Mouse (Mus musculus) ES-Bruce4 (cell line): ENCODE measurements around the gene Sdc4. TPM values are rescaled to one million over a fixed set of nuclear protein-coding genes. Genes with fewer than 3 reads are reported as not detected.

ENCODE experiments used
- H3K27ac ChIP-seq: 2 replicates; pipeline ENCODE4 v1.5.1; 2012; ENCODE audit warnings: low read length, inconsistent platforms; ENCODE audit not compliant: insufficient read depth
- H3K27me3 ChIP-seq: 2 replicates; pipeline ENCODE4 v1.6.1; 2012; ENCODE audit warnings: mild to moderate bottlenecking, low read length, inconsistent platforms; ENCODE audit not compliant: control insufficient read depth, poor library complexity, insufficient read depth, severe bottlenecking
- H3K36me3 ChIP-seq: 2 replicates; pipeline ENCODE4 v1.6.1; 2012; ENCODE audit warnings: inconsistent platforms, mild to moderate bottlenecking, low read length, moderate library complexity; ENCODE audit not compliant: control insufficient read depth, poor library complexity, insufficient read depth, severe bottlenecking
- H3K4me1 ChIP-seq: one replicate; pipeline ENCODE4 v1.8.1; 2011; ENCODE audit warnings: low read length; ENCODE audit not compliant: control insufficient read depth, insufficient read depth
- H3K4me3 ChIP-seq: 2 replicates; pipeline ENCODE4 v1.5.1; 2011; ENCODE audit warnings: low read depth, mild to moderate bottlenecking, low read length
- H3K9ac ChIP-seq: 2 replicates; pipeline ENCODE4 v1.6.1; 2012; ENCODE audit warnings: low read depth, mild to moderate bottlenecking, inconsistent platforms; ENCODE audit not compliant: poor library complexity, severe bottlenecking
- H3K9me3 ChIP-seq: replicated peaks from 2 replicates; pipeline ENCODE4 v1.6.1; 2012; ENCODE audit warnings: mild to moderate bottlenecking, low read length, inconsistent platforms; ENCODE audit not compliant: control insufficient read depth, poor library complexity, insufficient read depth, severe bottlenecking
- CTCF ChIP-seq: IDR thresholded peaks from one replicate; pipeline ENCODE4 v1.8.1; 2011; ENCODE audit warnings: low read depth, low read length
- EP300 ChIP-seq: IDR thresholded peaks from 2 replicates; pipeline ENCODE4 v1.6.1; 2011; ENCODE audit warnings: low read depth, low read length; ENCODE audit not compliant: insufficient read depth
- POLR2A ChIP-seq: IDR thresholded peaks from one replicate; pipeline ENCODE4 v1.8.1; 2011; ENCODE audit warnings: low read length; ENCODE audit not compliant: insufficient read depth
- polyA plus RNA-seq: library from polyadenylated mRNA; stranded (reverse); fragments of >200 nt; gene quantifications from 2 replicates; pipeline ENCODE4 v1.2.4, GENCODE M21; 2011; ENCODE audit warnings: low read depth; ENCODE audit not compliant: missing spikeins, insufficient read depth, insufficient read length

Gene Sdc4
- polyA plus RNA-seq, 1 experiment = 213 TPM

DNA sequence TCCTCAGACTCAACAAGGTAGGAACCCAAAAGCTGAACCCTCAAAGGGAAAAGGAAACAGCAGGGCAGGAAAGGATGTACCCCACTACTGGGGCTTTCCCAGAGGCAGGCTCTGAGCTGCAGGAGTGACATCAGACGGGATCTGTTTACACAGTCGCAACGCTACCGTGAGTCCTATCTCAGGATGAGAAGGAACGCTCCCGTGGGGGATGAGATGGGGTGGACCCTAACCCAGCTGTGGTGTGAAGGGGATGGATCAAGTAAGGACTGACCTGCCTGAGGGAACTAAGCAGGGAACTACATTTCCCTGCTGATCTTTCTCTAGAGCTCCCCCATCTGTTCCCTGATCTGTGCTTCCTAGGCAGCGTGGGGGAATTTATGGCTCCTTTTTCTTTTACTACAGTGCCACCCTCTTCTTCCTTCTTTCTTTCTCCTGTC, 13.2 kb upstream of the Sdc4 start, which contains the start of gene Sys1:
Gene Sys1, plus strand, starts transcription at position 101 of the 437 bp plus-strand sequence.
- Histone ChIP-seq H3K4me3 (peak within 1 kb of the TSS; percentile 11; the same call in 1 of the 2 replicates), H3K9ac (peak within 1 kb of the TSS; percentile 0), H3K36me3 (no peaks in the 10 kb centered on the region)

DNA sequence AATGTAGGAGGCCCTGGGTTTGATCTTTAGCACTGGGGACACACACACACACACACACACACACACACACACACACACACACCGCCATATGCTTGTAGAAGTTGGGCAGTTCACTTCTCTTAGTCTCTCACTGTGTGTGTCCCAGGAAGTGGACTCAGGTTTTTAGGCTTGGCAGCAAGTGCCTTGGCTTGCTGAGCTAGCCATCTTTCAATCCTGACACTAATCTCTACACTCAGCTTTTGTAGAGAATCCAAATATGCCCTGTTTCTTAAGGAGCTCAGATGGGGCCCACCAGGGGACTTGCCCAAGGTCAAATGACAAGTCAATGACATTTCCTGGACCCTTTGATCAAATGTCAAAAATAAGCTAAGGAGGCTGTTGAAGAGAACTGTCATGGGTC, 12.7 kb upstream of the Sdc4 start:
- no peak for TF ChIP-seq CTCF
- no peak for TF ChIP-seq EP300
- no peak for TF ChIP-seq POLR2A
- H3K36me3 ChIP-seq = no peaks in the 10 kb centered on the region
- peaks cover 17% of the 10 kb centered on the region for H3K4me1 ChIP-seq
- H3K9ac ChIP-seq = peak overlapping the region; percentile 0; the same call in 1 of the 2 replicates
- H3K27ac ChIP-seq = peak overlapping the region; percentile 41; the same call in 1 of the 2 replicates
- no peak overlapping the region for H3K4me3 ChIP-seq
- no peaks in the 10 kb centered on the region for H3K9me3 ChIP-seq
- H3K27me3 ChIP-seq = no peaks in the 10 kb centered on the region

More for the DNA sequence above, 13.2 kb upstream of the Sdc4 start, which contains the start of gene Sys1:
- no peak for TF ChIP-seq CTCF
- TF ChIP-seq POLR2A = no peak
- no peak for TF ChIP-seq EP300
- Histone ChIP-seq H3K9me3 (no peaks in the 10 kb centered on the region), H3K27me3 (no peaks in the 10 kb centered on the region), H3K27ac (peak within 1 kb of the TSS; percentile 72), H3K4me1 (peaks cover 17% of the 10 kb centered on the region)

DNA sequence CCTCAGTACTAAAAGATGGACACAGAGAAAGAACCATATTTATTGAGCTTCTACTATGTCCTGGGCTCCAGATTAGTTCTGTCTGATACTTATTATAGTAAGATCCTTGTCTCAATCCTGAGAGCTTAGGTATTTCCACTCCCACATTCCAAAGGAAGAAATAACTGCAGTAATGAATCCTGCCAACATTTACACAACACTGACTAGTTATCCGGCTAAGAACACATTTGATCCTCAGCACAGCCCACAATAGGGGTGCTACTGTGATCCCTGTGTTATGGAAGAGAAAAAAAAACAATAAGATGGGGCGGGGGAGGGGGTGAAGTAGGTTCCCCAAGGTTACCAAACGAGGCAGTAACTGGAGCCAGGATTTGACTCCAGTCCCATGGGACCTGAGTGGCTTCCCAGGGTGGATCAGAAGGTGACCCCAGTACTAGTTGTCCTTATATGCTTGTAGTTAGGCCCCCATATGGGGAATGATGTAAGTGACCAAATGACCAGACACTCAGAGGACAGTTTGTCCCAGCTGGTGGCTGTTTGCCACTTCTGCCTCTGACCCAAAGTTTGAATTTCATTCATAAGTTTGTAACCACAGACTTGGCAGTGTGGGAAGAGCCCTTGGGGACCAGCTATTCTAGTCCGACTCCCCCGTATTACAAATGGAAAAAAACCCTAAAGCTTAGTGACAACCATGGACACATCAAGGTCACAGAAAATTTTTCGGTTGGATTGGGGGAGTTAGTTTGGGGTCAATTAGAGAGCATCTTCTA, 11.9 kb upstream of the Sdc4 start:
- Histone ChIP-seq H3K9me3 (no peaks in the 10 kb centered on the region), H3K27ac (no peak overlapping the region), H3K36me3 (no peaks in the 10 kb centered on the region), H3K9ac (no peak overlapping the region), H3K27me3 (no peaks in the 10 kb centered on the region), H3K4me3 (no peak overlapping the region), H3K4me1 (peaks cover 17% of the 10 kb centered on the region)
- TF ChIP-seq POLR2A (no peak), CTCF (no peak)

DNA sequence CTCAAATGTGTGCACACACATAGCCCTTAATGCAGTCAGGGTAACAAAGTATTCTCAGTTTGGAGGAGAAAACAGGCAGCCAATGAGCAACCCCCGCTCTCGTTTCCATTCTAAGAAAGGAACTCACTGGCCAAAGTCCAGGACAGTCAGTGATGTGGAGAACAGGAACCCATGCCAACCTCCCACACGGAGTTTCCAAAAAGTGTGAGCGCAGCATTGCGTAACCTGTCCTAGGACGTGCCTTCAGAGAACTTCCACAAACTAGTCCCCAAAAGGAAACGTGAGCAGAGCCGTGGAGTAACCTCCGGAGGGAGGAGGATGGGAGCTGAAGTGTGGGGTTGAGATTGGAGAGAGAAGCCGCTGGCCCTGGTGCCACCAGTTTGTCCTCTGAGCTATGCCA, 11.2 kb upstream of the Sdc4 start:
- H3K36me3 ChIP-seq = no peaks in the 10 kb centered on the region
- TF ChIP-seq EP300 (no peak), CTCF (no peak), POLR2A (no peak)
- no peaks in the 10 kb centered on the region for H3K27me3 ChIP-seq
- no peaks in the 10 kb centered on the region for H3K9me3 ChIP-seq
- 0 out of 2 replicates have a peak overlapping the region, but pooled peaks have one; percentile 27 for H3K27ac ChIP-seq
- H3K4me1 ChIP-seq = peaks cover 17% of the 10 kb centered on the region
- H3K4me3 ChIP-seq = no peak overlapping the region
- H3K9ac ChIP-seq = no peak overlapping the region

DNA sequence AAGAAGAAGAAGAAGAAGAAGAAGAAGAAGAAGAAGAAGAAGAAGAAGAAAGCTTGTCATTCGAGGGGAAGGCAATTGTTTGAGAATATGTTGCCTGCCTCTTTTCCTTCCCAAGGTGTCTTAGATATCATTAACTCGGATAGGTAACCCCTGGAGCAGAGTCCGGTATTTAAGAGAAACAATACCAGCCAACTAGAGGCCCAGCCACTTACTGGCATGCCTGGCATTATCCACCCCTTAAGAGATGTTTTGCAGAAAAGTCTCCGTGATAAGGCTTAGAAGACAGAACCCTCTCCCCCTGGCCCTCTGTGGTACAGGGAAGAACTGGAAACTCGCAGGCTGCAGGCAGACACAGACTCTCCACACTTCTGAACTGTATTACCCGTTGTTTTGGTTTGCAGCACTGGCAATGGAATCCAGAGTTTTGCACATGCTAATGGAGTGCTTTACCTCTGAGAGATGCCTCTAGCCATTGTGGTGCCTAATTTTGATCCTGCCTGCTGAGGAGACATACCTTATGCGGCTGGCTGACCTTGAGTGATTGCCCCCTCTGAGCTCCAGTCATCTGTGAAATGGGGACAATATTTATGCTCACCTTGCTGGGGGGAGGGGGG, 10.3 kb upstream of the Sdc4 start:
- no peak overlapping the region for H3K4me3 ChIP-seq
- H3K9me3 ChIP-seq = no peaks in the 10 kb centered on the region
- TF ChIP-seq POLR2A (no peak), CTCF (no peak), EP300 (peak; percentile 91)
- H3K9ac ChIP-seq = no peak overlapping the region
- no peaks in the 10 kb centered on the region for H3K27me3 ChIP-seq
- H3K36me3 ChIP-seq = no peaks in the 10 kb centered on the region
- H3K4me1 ChIP-seq = peaks cover 17% of the 10 kb centered on the region
- peak overlapping the region; percentile 27 for H3K27ac ChIP-seq

DNA sequence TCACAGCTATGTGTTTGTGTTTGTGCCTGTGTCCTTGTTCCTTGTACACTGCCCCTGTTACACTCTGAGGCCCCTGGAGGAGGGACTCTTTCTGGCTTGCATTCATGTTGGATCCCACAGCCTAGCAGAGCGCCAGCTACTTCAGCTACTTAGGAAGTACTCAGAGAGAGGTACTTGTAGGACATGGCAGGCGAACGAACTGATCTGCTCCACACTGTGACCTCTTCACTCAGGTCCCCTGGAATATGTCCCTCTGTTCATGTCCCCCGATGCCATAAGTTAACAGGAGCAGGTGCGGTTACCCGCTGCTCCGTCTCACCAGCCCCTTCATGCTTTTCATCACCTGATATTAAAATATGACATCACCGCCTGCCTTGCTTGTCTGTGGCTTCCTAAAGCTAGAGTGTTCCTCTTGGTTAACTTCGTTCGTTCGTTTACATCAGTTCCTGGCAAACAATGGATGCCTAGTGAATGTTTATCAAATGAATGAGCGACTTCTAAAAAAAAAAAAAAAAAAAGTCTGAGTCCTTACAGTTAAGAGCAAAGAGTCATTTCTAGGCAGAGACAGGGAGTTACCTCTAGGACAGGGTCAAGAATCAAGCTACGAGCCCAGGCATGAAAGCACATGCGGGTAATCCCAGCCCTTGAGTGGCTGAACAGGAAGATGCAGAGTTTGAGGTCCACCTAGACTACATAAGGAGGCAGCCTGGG, 9.5 kb upstream of the Sdc4 start:
- peaks cover 17% of the 10 kb centered on the region for H3K4me1 ChIP-seq
- H3K27ac ChIP-seq = peak overlapping the region; percentile 49; the same call in 1 of the 2 replicates
- TF ChIP-seq POLR2A (no peak), EP300 (no peak), CTCF (no peak)
- H3K9ac ChIP-seq = no peak overlapping the region
- H3K27me3 ChIP-seq = no peaks in the 10 kb centered on the region
- no peaks in the 10 kb centered on the region for H3K36me3 ChIP-seq
- no peak overlapping the region for H3K4me3 ChIP-seq
- H3K9me3 ChIP-seq = no peaks in the 10 kb centered on the region
